Mouse (Mus musculus) kidney, embryonic 15.5 days (tissue): ENCODE data around the gene Ash1l. TPM values are rescaled to one million over a fixed set of nuclear protein-coding genes. Genes with fewer than 3 reads are reported as not detected.
"Not testable (repeated sequence)": the region's sequence is repeated elsewhere in the genome, so short reads cannot be mapped to it uniquely, and the experiment has no call there.

Experiments
- ATAC-seq: fragments of 200-750 bp; cut with Nextera tagmentation; replicated peaks from 2 replicates; pipeline ENCODE4 v1.8.0; 2017; ENCODE audit warnings: moderate TSS enrichment; ENCODE audit not compliant: low FRiP score
- H3K27ac ChIP-seq: fragments of 300-500 bp; sonication (generic); 2 replicates; pipeline ENCODE4 v1.5.1; 2015; ENCODE audit warnings: mild to moderate bottlenecking, inconsistent platforms
- H3K27me3 ChIP-seq: fragments of 300-500 bp; sonication (generic); 2 replicates; pipeline ENCODE4 v1.6.1; 2015; ENCODE audit warnings: inconsistent platforms
- H3K36me3 ChIP-seq: fragments of 300-500 bp; sonication (generic); 2 replicates; pipeline ENCODE4 v1.6.1; 2015; ENCODE audit warnings: inconsistent platforms
- H3K4me1 ChIP-seq: fragments of 300-500 bp; sonication (generic); 2 replicates; pipeline ENCODE4 v1.6.1; 2015; ENCODE audit warnings: inconsistent platforms
- H3K4me2 ChIP-seq: fragments of 300-500 bp; sonication (generic); 2 replicates; pipeline ENCODE4 v1.6.1; 2015; ENCODE audit warnings: moderate library complexity, mild to moderate bottlenecking, inconsistent platforms
- H3K4me3 ChIP-seq: fragments of 300-500 bp; sonication (generic); replicated peaks from 2 replicates; pipeline ENCODE4 v1.5.1; 2015; ENCODE audit warnings: mild to moderate bottlenecking, inconsistent platforms
- H3K9ac ChIP-seq: fragments of 300-500 bp; sonication (generic); 2 replicates; pipeline ENCODE4 v1.6.1; 2015; ENCODE audit warnings: mild to moderate bottlenecking, inconsistent platforms
- H3K9me3 ChIP-seq: fragments of 300-500 bp; sonication (generic); replicated peaks from 2 replicates; pipeline ENCODE4 v1.6.1; 2016; ENCODE audit warnings: inconsistent platforms
- WGBS: fragments of 180-500 bp; shearing (Covaris S2); methylation state at CpG from one replicate; pipeline ENCODE4 v1.1.7; 2015; ENCODE audit warnings: mixed read lengths; 5-methylcytosine and 5-hydroxymethylcytosine counted together
- polyA plus RNA-seq: library from polyadenylated mRNA; unstranded; fragments of >200 nt; fragmentation: Nextera tagmentation; extraction: Ambion mirVana; gene quantifications from 2 replicates; pipeline ENCODE4 v1.2.1, GENCODE M21; 2015

Gene Ash1l
- polyA plus RNA-seq, 1 experiment from 2014 or later = 22.3 TPM

DNA sequence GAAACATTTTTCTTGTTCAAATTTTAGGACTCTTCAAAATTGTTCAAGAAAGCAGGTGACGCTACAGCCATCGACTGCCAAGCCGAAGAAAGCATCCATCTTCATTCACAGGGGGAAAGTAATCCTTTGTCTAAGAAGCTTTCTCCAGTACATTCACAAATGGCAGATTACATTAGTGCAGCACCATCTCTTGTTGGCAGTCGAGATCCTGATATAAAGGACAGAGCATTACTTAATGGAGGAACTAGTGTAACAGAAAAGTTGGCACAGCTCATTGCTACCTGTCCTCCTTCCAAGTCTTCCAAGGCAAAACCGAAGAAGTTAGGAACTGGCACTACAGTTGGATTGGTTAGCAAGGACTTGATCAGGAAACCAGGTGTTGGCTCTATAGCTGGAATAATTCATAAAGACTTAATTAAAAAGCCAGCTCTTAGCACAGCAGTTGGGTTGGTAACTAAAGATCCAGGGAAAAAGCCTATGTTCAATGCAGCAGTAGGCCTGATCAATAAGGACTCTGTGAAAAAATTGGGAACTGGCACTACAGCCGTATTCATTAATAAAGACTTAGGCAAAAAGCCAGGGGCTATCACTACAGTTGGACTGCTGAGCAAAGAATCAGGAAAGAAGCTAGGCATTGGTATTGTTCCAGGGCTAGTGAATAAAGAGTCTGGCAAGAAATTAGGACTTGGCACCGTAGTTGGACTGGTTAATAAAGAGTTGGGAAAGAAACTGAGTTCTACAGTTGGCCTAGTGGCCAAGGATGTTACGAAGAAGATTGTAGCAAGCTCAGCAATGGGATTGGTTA, 31.0 kb downstream of the Ash1l start:
- Histone ChIP-seq H3K4me2 (no peak overlapping the region), H3K27me3 (no peaks in the 10 kb centered on the region), H3K4me3 (no peak overlapping the region), H3K36me3 (peaks cover 54% of the 10 kb centered on the region), H3K9me3 (no peaks in the 10 kb centered on the region), H3K27ac (no peak overlapping the region), H3K9ac (no peak overlapping the region), H3K4me1 (no peaks in the 10 kb centered on the region)
- ATAC-seq = no peak
- WGBS = 97% methylated on average over 8 of the region's 8 CpGs

DNA sequence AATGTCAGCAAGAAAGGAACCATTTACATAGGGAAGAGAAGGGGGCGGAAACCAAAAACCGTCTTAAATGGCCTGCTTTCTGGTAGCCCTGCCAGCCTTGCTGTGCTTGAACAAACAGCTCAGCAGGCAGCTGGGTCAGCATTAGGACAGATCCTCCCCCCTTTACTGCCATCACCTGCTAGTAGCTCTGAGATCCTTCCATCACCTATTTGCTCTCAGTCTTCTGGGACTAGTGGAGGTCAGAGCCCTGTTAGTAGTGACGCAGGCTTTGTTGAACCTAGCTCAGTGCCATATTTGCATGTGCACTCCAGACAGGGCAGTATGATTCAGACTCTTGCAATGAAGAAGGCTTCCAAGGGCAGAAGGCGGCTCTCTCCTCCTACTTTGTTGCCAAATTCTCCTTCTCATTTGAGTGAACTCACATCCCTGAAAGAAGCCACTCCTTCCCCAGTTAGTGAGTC, 33.5 kb downstream of the Ash1l start:
- H3K9ac ChIP-seq = no peak overlapping the region
- ATAC-seq = no peak
- H3K4me2 ChIP-seq = no peak overlapping the region
- no peaks in the 10 kb centered on the region for H3K9me3 ChIP-seq
- peaks cover 69% of the 10 kb centered on the region for H3K36me3 ChIP-seq
- 48% methylated on average over 4 of the region's 4 CpGs for WGBS
- no peaks in the 10 kb centered on the region for H3K27me3 ChIP-seq
- no peak overlapping the region for H3K27ac ChIP-seq
- H3K4me1 ChIP-seq = no peaks in the 10 kb centered on the region
- H3K4me3 ChIP-seq = no peak overlapping the region

DNA sequence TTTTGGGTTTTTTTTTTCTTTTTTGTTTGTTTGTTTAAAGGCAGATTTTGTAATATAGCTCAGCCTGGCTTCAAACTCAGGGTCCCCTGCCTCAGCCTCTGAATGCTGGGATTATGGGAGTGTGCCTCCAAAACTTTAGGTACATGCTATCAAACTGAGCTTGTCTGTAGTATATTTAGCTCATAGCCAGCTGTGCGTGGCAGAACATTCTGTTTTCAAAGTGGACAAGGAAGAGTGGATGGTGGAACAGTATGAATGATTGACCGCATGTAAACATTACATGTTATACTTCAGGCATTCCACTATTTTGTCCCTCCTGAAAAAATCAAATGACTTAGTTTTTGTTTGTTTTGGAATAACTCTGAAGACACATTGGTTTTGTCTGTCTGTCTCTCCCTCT, 42.4 kb downstream of the Ash1l start:
- Histone ChIP-seq H3K36me3 (peaks cover 43% of the 10 kb centered on the region), H3K4me2 (no peak overlapping the region), H3K9me3 (no peaks in the 10 kb centered on the region), H3K4me3 (no peak overlapping the region), H3K27me3 (no peaks in the 10 kb centered on the region), H3K27ac (no peak overlapping the region), H3K9ac (no peak overlapping the region), H3K4me1 (no peaks in the 10 kb centered on the region)
- WGBS = 86% methylated on average over 2 of the region's 2 CpGs
- no peak for ATAC-seq

DNA sequence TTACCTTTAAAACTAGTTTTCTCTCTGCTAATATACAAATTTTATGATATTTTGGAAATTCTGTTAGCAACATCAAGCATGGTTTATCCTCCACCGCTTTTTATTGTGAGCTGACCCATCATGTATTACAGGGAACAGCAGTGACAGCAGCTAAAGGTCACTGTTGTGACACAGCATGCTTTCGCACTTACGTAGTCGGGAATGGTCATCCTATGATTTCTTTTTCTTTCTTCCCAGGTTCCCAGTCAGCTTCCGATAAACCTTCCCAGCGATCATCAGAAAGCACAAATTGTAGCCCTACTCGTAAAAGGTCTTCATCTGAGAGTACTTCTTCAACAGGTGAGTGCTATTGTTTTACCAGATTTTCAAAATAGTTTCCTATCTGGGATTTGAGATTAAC, 51.1 kb downstream of the Ash1l start:
- no peak for ATAC-seq
- 92% methylated on average over 7 of the region's 7 CpGs for whole genome bisulfite sequencing
- Histone ChIP-seq H3K4me1 (no peaks in the 10 kb centered on the region), H3K27me3 (no peaks in the 10 kb centered on the region), H3K4me3 (no peak overlapping the region), H3K9ac (no peak overlapping the region), H3K36me3 (peaks cover 60% of the 10 kb centered on the region), H3K4me2 (no peak overlapping the region), H3K27ac (no peak overlapping the region), H3K9me3 (no peaks in the 10 kb centered on the region)

DNA sequence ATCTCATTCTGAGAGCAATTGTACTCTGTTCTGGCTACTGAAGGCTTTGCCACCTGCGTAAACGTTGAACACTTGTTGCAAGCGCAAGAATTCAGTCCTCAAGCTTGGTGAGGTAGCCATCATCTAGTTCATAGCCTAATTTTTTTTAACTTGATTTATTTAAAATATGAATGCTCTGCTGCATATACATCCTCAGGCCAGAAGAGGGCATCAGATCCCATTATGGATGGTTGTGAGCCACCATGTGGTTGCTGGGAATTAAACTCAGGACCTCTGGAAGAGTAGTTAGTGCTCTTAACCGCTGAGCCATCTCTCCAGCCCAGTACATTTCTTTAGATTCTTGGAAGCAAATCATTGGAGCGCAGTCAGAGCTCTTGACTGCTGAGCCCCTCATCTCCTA, 80.5 kb downstream of the Ash1l start:
- H3K27me3 ChIP-seq, H3K4me3 ChIP-seq, H3K4me1 ChIP-seq, H3K27ac ChIP-seq, H3K4me2 ChIP-seq, H3K9me3 ChIP-seq, ATAC-seq, H3K9ac ChIP-seq: not testable (repeated sequence)
- 92% methylated on average over 5 of the region's 5 CpGs for WGBS
- peaks cover 95% of the 10 kb centered on the region for H3K36me3 ChIP-seq

DNA sequence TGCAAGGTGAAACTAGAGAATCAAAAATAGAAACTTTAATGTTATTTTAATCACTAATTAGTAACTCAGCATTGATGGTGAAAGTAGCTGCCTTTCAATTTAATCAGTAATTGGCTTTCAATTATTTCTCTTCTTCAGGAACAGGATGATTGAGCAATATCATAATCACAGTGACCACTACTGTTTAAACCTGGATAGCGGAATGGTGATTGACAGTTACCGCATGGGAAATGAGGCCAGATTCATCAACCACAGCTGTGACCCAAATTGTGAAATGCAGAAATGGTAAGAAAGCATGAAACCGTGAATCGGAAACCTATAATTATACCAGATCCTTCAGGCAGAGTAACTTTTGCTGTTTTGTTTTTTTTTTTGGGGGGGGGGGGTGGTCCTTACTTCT, 92.9 kb downstream of the Ash1l start:
- Histone ChIP-seq H3K4me2 (no peak overlapping the region), H3K9me3 (no peaks in the 10 kb centered on the region), H3K9ac (no peak overlapping the region), H3K4me3 (no peak overlapping the region), H3K4me1 (no peaks in the 10 kb centered on the region), H3K27ac (no peak overlapping the region), H3K36me3 (peaks cover 90% of the 10 kb centered on the region), H3K27me3 (no peaks in the 10 kb centered on the region)
- 97% methylated on average over 4 of the region's 4 CpGs for WGBS
- ATAC-seq = no peak

DNA sequence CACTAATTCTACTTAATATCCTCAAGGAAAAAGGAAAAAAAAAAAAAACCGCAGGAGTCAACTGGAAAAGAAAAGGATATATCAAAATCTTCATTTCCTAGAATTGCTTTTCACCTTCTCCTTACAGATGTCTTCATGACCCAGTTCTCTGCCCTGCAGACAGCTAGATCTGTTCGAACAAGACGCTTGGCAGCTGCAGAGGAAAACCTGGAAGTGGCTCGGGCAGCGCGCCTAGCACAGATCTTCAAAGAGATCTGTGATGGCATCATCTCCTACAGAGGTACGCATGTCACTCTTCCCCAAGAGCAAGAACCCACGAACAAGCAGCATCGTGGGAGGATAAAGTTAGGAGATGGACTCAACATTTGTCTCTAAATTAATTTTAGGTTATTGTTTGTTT, 107.9 kb downstream of the Ash1l start:
- H3K9ac ChIP-seq = no peak overlapping the region
- H3K4me3 ChIP-seq = no peak overlapping the region
- H3K9me3 ChIP-seq = no peaks in the 10 kb centered on the region
- no peaks in the 10 kb centered on the region for H3K27me3 ChIP-seq
- ATAC-seq = no peak
- 92% methylated on average over 9 of the region's 9 CpGs for WGBS
- H3K4me2 ChIP-seq = no peak overlapping the region
- peaks cover 98% of the 10 kb centered on the region for H3K36me3 ChIP-seq
- no peak overlapping the region for H3K27ac ChIP-seq
- H3K4me1 ChIP-seq = no peaks in the 10 kb centered on the region

DNA sequence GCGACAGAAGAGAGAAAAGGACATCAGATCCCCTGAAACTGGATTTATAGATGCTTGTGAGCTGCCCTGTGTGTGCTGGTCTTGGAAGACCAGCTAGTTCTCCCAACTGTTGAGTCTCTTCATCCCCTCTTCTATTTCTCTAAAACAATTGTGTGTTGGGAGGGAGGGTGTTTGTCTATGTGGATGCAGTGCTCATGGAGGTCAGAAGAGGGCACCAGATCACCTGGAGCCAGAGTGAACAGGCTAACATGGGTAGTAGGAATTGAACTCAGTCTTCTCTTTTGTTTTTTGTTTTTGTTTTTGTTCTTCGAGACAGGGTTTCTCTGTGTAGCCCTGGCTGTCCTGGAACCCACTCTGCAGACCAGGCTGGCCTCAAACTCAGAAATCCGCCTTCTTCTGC, 108.4 kb downstream of the Ash1l start:
- Histone ChIP-seq H3K4me3 (no peak overlapping the region), H3K9me3 (no peaks in the 10 kb centered on the region), H3K9ac (no peak overlapping the region), H3K27me3 (no peaks in the 10 kb centered on the region), H3K36me3 (peaks cover 99% of the 10 kb centered on the region), H3K4me2 (no peak overlapping the region), H3K27ac (no peak overlapping the region), H3K4me1 (no peaks in the 10 kb centered on the region)
- WGBS = 86% methylated on average over 3 of the region's 3 CpGs
- no peak for ATAC-seq

DNA sequence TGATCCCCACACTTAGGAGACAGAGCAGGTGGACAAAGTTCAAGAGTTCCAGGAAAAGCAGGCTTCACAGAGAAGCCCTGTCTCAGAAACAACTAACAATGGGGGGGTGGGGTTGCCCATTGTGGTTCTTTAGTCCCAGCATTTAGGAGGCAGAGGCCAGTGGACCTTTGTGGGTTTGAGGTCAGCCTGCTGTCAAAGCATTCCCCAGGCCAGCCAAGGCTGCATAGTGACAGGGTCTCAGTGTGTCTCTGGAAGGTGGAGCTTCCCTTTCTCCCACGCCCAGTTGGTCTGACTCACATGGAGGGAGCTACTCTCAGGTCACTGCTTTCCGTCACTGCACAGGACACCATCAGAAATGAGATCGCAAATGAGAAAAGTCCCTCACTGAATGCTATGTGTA, 111.3 kb downstream of the Ash1l start:
- Histone ChIP-seq H3K9ac (no peak overlapping the region), H3K27ac (no peak overlapping the region), H3K4me1 (no peaks in the 10 kb centered on the region), H3K9me3 (no peaks in the 10 kb centered on the region), H3K36me3 (peaks cover 97% of the 10 kb centered on the region), H3K27me3 (no peaks in the 10 kb centered on the region), H3K4me3 (no peak overlapping the region), H3K4me2 (no peak overlapping the region)
- 75% methylated on average over 3 of the region's 3 CpGs for WGBS
- ATAC-seq = no peak

DNA sequence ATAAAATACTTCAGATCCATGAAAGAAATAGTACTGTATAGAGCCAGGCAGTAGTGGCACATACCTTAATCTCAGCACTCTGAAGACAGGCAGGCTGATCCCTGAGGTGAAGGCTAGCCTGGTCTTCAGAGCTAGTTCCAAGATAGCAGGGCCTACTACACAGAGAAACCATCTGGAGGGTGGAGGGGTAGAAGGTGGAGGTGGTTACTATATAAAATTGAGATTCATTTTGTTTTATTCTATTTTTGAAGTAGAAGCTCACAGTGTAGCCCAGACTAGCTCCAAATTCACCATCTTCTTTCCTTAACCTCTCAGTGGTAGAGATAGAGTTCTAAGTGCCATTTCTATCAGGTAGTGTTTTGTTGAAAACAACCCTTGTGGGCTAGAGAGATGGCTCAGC, 116.8 kb downstream of the Ash1l start:
- ATAC-seq = no peak
- Histone ChIP-seq H3K27ac (no peak overlapping the region), H3K36me3 (peaks cover 97% of the 10 kb centered on the region), H3K9me3 (no peaks in the 10 kb centered on the region), H3K9ac (no peak overlapping the region), H3K4me2 (no peak overlapping the region), H3K4me3 (no peak overlapping the region), H3K4me1 (no peaks in the 10 kb centered on the region), H3K27me3 (no peaks in the 10 kb centered on the region)

DNA sequence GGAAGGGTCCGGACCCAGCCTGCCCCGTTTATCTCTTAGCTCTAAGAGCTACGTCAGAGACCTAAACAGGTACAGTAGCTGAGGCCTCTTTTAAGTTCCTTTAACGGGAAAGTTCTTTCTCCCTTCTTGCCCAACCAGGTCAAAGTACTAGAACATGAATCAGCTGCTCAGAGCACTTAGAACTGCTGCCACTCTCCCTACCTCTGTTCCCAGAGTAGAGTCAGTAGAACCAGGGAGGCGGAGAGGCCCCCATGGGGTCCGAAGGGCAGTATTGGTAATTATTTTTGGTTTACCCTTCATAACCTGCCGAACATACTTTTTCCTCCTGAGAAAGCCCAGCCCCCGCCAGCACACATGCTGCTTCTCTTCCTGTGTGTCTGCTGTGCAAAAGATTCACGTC, 127.0 kb downstream of the Ash1l start:
- H3K9ac ChIP-seq = no peak overlapping the region
- H3K27ac ChIP-seq = peak overlapping the region; percentile 22; the same call in 1 of the 2 replicates
- no peak overlapping the region for H3K4me2 ChIP-seq
- no peak for ATAC-seq
- 87% methylated on average over 9 of the region's 9 CpGs for WGBS
- H3K4me3 ChIP-seq = no peak overlapping the region
- no peaks in the 10 kb centered on the region for H3K9me3 ChIP-seq
- peaks cover 87% of the 10 kb centered on the region for H3K36me3 ChIP-seq
- no peaks in the 10 kb centered on the region for H3K27me3 ChIP-seq
- no peaks in the 10 kb centered on the region for H3K4me1 ChIP-seq

DNA sequence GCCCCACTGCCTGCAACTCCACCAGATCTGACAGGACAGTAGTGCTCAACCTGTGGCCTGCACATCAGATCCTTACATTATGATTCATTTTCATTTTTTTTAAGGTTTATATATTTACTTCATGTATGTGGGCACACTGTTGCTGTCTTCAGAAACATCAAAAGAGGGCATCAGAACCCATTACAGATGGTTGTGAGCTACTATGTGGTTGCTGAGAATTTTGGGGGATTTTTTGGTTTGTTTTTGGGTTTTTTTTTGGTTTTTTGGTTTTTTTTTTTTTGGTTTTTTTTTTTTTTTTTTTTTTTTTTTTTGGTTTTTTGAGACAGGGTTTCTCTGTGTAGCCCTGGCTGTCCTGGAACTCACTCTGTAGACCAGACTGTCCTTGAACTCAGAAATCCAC, 131.9 kb downstream of the Ash1l start:
- not testable (repeated sequence) for ATAC-seq, H3K4me1 ChIP-seq, H3K27me3 ChIP-seq, H3K4me2 ChIP-seq, H3K9ac ChIP-seq, H3K27ac ChIP-seq, H3K4me3 ChIP-seq, H3K9me3 ChIP-seq
- H3K36me3 ChIP-seq = peaks cover 56% of the 10 kb centered on the region

DNA sequence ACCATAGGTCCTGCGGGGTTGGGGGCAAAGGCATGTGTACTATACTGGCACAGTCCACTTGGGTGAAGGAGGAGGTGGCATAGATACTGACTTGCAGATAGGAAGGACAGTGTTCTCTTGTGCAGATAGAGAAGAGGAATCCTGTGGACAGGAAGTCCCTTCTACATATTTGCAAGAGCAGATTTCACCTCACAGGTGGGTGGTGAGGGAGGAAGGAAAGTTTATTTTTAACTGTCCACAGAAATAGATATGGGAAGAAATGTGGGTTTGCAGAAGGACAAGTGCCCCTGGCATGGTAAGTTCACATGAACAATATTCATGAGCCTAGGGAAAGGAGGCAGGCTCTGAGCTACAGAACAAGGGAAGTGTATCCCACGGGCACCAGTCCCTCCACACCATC, 133.7 kb downstream of the Ash1l start:
- no peak overlapping the region for H3K9ac ChIP-seq
- no peaks in the 10 kb centered on the region for H3K27me3 ChIP-seq
- whole genome bisulfite sequencing = 73% methylated on average over 2 of the region's 2 CpGs
- H3K4me2 ChIP-seq = no peak overlapping the region
- H3K4me3 ChIP-seq = no peak overlapping the region
- peaks cover 39% of the 10 kb centered on the region for H3K36me3 ChIP-seq
- peaks cover 22% of the 10 kb centered on the region for H3K4me1 ChIP-seq
- H3K9me3 ChIP-seq = no peaks in the 10 kb centered on the region
- no peak for ATAC-seq
- no peak overlapping the region for H3K27ac ChIP-seq
